Mouse (Mus musculus): ENCODE measurements around the gene Aftph.

DNA sequence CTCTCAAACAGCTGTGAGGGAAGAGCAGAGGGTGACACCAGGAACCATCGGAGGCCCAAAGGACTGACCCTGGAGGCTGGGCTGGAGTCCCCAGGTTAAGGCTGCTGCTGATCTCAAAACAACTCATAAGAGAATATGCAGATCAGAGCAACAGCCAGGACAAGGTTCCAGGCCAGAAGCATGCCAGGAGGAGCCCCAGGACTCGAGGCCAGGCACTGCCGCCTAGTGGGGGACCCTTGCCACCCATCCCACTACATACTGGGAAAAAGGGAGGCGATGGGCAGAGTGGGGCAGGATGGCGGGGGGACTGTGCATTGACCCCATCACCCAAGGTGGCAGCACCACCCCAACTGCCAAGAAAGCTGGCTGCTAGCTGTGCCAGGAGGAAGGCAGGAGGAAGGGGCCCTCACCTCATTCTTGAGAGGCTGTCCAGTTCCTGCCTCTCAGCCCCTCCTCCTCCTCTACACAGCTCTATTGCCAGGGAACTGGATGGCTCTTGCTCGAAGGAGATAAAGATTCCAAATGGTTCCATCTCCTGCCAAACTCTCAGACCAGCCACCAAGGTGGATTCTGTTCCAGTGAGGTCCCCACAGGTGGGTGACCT is 69.5 kb downstream of the Aftph start:
- TF ChIP-seq POLR2A (IDR thresholded peaks at IDR 0.05; ENCODE audit: borderline replicate concordance, extremely low read depth, low read depth, low read length): no peak
- TF ChIP-seq CTCF (IDR thresholded peaks at IDR 0.05; ENCODE audit: insufficient read depth, low read length): peak; percentile 21; the same call in 1 of the 2 replicates
